Mouse (Mus musculus) kidney, adult 2 months (tissue): ENCODE data around the gene Otop3.

Experiments used
- CTCF ChIP-seq: fragments of 200-500 bp; conservative IDR thresholded peaks from 2 replicates; pipeline ENCODE4 v1.5.1; 2011; ENCODE audit warnings: low read depth, mild to moderate bottlenecking, control low read depth, low read length, moderate library complexity, mixed read lengths; ENCODE audit not compliant: insufficient read depth, insufficient read length
- POLR2A ChIP-seq: fragments of 200-500 bp; IDR thresholded peaks from one replicate; pipeline ENCODE4 v1.6.1; 2011; ENCODE audit warnings: low read depth, low read length, control low read depth

DNA sequence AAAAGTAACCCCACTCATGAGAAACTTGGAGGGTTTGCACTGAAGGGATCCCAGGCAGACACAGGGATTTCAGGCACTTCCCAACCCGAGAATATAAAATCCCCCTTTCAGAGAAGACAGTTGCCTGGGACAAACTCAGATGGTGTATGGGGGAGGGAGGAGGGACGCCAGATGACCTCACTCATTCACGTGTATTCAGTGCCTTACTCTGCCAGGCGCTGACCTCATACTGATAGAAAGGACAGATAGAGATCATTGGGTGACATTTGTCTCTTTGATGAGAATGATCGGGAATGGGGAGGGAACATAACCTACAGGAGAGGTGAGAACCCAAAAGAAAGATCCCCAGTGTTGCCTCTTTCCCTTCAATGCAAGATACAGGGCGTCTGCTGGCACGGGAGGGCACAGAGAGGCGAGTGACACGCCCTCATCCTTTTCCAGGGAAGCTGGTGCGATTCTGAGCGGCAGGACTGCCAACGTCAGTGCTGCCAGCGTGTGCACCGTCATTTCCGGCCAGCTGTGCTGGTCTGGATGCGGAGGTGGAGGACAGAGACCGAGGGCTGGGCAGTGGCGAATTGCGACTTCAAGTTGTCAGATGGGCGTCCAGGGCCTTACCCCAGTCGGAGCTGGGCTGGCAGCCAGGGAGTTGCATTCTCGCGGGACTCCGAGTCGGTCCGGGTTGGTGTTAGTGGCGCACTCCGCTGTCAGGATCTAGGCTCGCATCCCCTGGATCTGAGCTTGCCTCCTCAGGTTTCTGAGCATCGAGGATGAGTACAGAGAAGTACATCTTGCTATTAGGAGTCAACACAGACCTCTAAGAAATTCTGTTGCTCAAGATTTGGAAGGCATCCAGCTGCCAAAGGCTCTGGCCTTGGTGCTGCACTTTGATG, 39.5 kb downstream of the Otop3 start:
- TF ChIP-seq CTCF (no peak), POLR2A (no peak)
